Mouse (Mus musculus) liver, adult (tissue): ENCODE data around the gene Vegfb.
A peak's percentile ranks its signal among the peaks of the same experiment; 100 is the strongest.

Experiments used
- GATA4 ChIP-seq: IDR thresholded peaks from 2 replicates; pipeline ENCODE4 v1.6.1; 2014; ENCODE audit warnings: mild to moderate bottlenecking, low read length; ENCODE audit not compliant: insufficient replicate concordance

The Vegfb gene

GRCm38 (mm10) chr19:6956461-6956860 is 31.0 kb downstream of the Vegfb start:
- TF ChIP-seq GATA4, result no peak

GRCm38 (mm10) chr19:6955424-6955823 is 32.0 kb downstream of the Vegfb start:
- TF ChIP-seq GATA4, result no peak

GRCm38 (mm10) chr19:6954046-6954445 is 33.4 kb downstream of the Vegfb start:
- TF ChIP-seq GATA4, result no peak

- TF ChIP-seq GATA4, result peak; percentile 98
These were observed 34.8 kb downstream of the Vegfb start for GRCm38 (mm10) chr19:6952712-6953037.

- TF ChIP-seq GATA4, result 0 out of 2 replicates have a peak, but pooled peaks have one; percentile 34
These were observed 35.3 kb downstream of the Vegfb start for GRCm38 (mm10) chr19:6951994-6952711.

GRCm38 (mm10) chr19:6951381-6951968 is 36.0 kb downstream of the Vegfb start:
- no peak; the same call in 1 of the 2 replicates for TF ChIP-seq GATA4

GRCm38 (mm10) chr19:6950613-6951153 is 36.8 kb downstream of the Vegfb start:
- TF ChIP-seq GATA4, result no peak

GRCm38 (mm10) chr19:6949951-6950350 is 37.5 kb downstream of the Vegfb start:
- TF ChIP-seq GATA4, result no peak

- TF ChIP-seq GATA4, result no peak
These were observed 37.9 kb downstream of the Vegfb start for GRCm38 (mm10) chr19:6949532-6949931.

- TF ChIP-seq GATA4, result no peak
These were observed 39.3 kb downstream of the Vegfb start for GRCm38 (mm10) chr19:6948186-6948585.

GRCm38 (mm10) chr19:6947742-6948141 is 39.7 kb downstream of the Vegfb start:
- TF ChIP-seq GATA4, result no peak

GRCm38 (mm10) chr19:6943709-6944108 is 43.7 kb downstream of the Vegfb start:
- no peak for TF ChIP-seq GATA4

GRCm38 (mm10) chr19:6942764-6943163 is 44.7 kb downstream of the Vegfb start:
- TF ChIP-seq GATA4, result no peak

- no peak for TF ChIP-seq GATA4
These were observed 45.2 kb downstream of the Vegfb start, which contains the start of gene Gpr137 for GRCm38 (mm10) chr19:6942249-6942691. Gpr137 (minus strand) TSS chr19:6942480.

- TF ChIP-seq GATA4, result no peak
These were observed 45.8 kb downstream of the Vegfb start, which contains the start of gene Bad for GRCm38 (mm10) chr19:6941372-6942248. Bad (plus strand) TSS chr19:6941861.

GRCm38 (mm10) chr19:6940396-6941351 is 46.8 kb downstream of the Vegfb start:
- no peak for TF ChIP-seq GATA4
